Mouse (Mus musculus) hindbrain, postnatal 0 days (tissue): ENCODE results near the gene Nhsl1. TPM values are rescaled to one million over a fixed set of nuclear protein-coding genes. Genes with fewer than 3 reads are reported as not detected.
A peak's percentile ranks its signal among the peaks of the same experiment; 100 is the strongest.

Experiments
- ATAC-seq: fragments of 200-750 bp; cut with Nextera tagmentation; 2 replicates; pipeline ENCODE4 v1.8.0; 2017; ENCODE audit warnings: mild to moderate bottlenecking, moderate TSS enrichment, moderate library complexity
- DNase-seq: peaks from one replicate; pipeline ENCODE4 v3.0.0-alpha.2; 2015; ENCODE audit warnings: low spot score
- H3K27ac ChIP-seq: fragments of 300-500 bp; sonication (generic); 2 replicates; pipeline ENCODE4 v1.5.1; 2014; ENCODE audit warnings: mild to moderate bottlenecking
- H3K27me3 ChIP-seq: fragments of 300-500 bp; sonication (generic); 2 replicates; pipeline ENCODE4 v1.6.1; 2014; ENCODE audit warnings: low read length, mixed read lengths; ENCODE audit not compliant: insufficient read depth
- H3K36me3 ChIP-seq: fragments of 300-500 bp; sonication (generic); 2 replicates; pipeline ENCODE4 v1.6.1; 2014; ENCODE audit warnings: low read length, mixed read lengths; ENCODE audit not compliant: insufficient read depth
- H3K4me1 ChIP-seq: fragments of 300-500 bp; sonication (generic); 2 replicates; pipeline ENCODE4 v1.6.1; 2014; ENCODE audit warnings: antibody characterized with exemption, low read length, mixed read lengths; ENCODE audit not compliant: insufficient read depth
- H3K4me2 ChIP-seq: fragments of 300-500 bp; sonication (generic); 2 replicates; pipeline ENCODE4 v1.6.1; 2014; ENCODE audit warnings: low read depth, mild to moderate bottlenecking, low read length, moderate library complexity, mixed read lengths
- H3K4me3 ChIP-seq: fragments of 300-500 bp; sonication (generic); 2 replicates; pipeline ENCODE4 v1.5.1; 2014; ENCODE audit warnings: low read length
- H3K9ac ChIP-seq: fragments of 300-500 bp; sonication (generic); replicated peaks from 2 replicates; pipeline ENCODE4 v1.6.1; 2014; ENCODE audit warnings: mild to moderate bottlenecking, low read length, moderate library complexity, mixed read lengths
- H3K9me3 ChIP-seq: fragments of 300-500 bp; sonication (generic); 2 replicates; pipeline ENCODE4 v1.6.1; 2016; ENCODE audit warnings: low read length, mixed read lengths
- CTCF ChIP-seq: IDR thresholded peaks from 2 replicates; pipeline ENCODE4 v1.5.1; 2016; ENCODE audit warnings: antibody characterized with exemption, control low read depth, low read depth
- WGBS: fragments of 180-500 bp; shearing (Covaris S2); extraction: QIAGEN DNeasy Blood & Tissue Kit; methylation state at CpG from one replicate; pipeline ENCODE4 v1.1.7; 2014; 5-methylcytosine and 5-hydroxymethylcytosine counted together
- polyA plus RNA-seq: library from polyadenylated mRNA; unstranded; fragments of >200 nt; fragmentation: Nextera tagmentation; extraction: Ambion mirVana; gene quantifications from 2 replicates; pipeline ENCODE4 v1.2.1, GENCODE M21; 2015
- total RNA-seq: library from RNA; depleted of rRNA; stranded (reverse); fragments of >200 nt; gene quantifications from 2 replicates; pipeline ENCODE4 v1.2.3, GENCODE M21; 2014

Nhsl1 gene
- total and polyA plus RNA-seq, 2 experiments from 2014 or later: 11.9 to 29.6 TPM

GRCm38 (mm10) chr10:18491952-18492351 is 173.2 kb downstream of the Nhsl1 start:
- no peaks in the 10 kb centered on the region for H3K9me3 ChIP-seq
- DNase-seq: no peak
- TF ChIP-seq CTCF: no peak
- H3K36me3 ChIP-seq: no peaks in the 10 kb centered on the region
- no peak overlapping the region for H3K4me3 ChIP-seq
- no peaks in the 10 kb centered on the region for H3K27me3 ChIP-seq
- ATAC-seq: no peak
- H3K4me2 ChIP-seq: no peak overlapping the region
- H3K9ac ChIP-seq: no peak overlapping the region
- 81% methylated on average over 4 of the region's 4 CpGs for whole genome bisulfite sequencing
- H3K27ac ChIP-seq: no peak overlapping the region
- H3K4me1 ChIP-seq: no peaks in the 10 kb centered on the region

- TF ChIP-seq CTCF: no peak
- ATAC-seq (no peak), DNase-seq (no peak)
- Histone ChIP-seq H3K4me1 (no peaks in the 10 kb centered on the region), H3K27ac (no peak overlapping the region), H3K4me3 (no peak overlapping the region), H3K4me2 (no peak overlapping the region), H3K36me3 (no peaks in the 10 kb centered on the region), H3K9ac (no peak overlapping the region), H3K27me3 (no peaks in the 10 kb centered on the region), H3K9me3 (no peaks in the 10 kb centered on the region)
- WGBS: 90% methylated on average over 11 of the region's 11 CpGs
Measured at GRCm38 (mm10) chr10:18493010-18493894, 174.5 kb downstream of the Nhsl1 start.

GRCm38 (mm10) chr10:18494249-18494648 is 175.5 kb downstream of the Nhsl1 start:
- Histone ChIP-seq H3K9me3 (no peaks in the 10 kb centered on the region), H3K27me3 (no peaks in the 10 kb centered on the region), H3K9ac (no peak overlapping the region), H3K27ac (0 out of 2 replicates have a peak overlapping the region, but pooled peaks have one; percentile 32), H3K4me3 (no peak overlapping the region), H3K36me3 (no peaks in the 10 kb centered on the region), H3K4me1 (no peaks in the 10 kb centered on the region), H3K4me2 (no peak overlapping the region)
- TF ChIP-seq CTCF: no peak
- DNase-seq (no peak), ATAC-seq (no peak)
- 50% methylated on average over 7 of the region's 7 CpGs for WGBS

GRCm38 (mm10) chr10:18497066-18497465 is 178.3 kb downstream of the Nhsl1 start:
- Histone ChIP-seq H3K9ac (no peak overlapping the region), H3K36me3 (no peaks in the 10 kb centered on the region), H3K27ac (no peak overlapping the region; the same call in 1 of the 2 replicates), H3K9me3 (no peaks in the 10 kb centered on the region), H3K4me1 (no peaks in the 10 kb centered on the region), H3K4me2 (no peak overlapping the region), H3K27me3 (no peaks in the 10 kb centered on the region), H3K4me3 (no peak overlapping the region)
- TF ChIP-seq CTCF: no peak
- ATAC-seq (no peak; the same call in 1 of the 2 replicates), DNase-seq (no peak)
- WGBS: 46% methylated on average over 7 of the region's 7 CpGs

- no peak for TF ChIP-seq CTCF
- H3K9me3 ChIP-seq: no peaks in the 10 kb centered on the region
- no peak overlapping the region for H3K9ac ChIP-seq
- H3K4me1 ChIP-seq: peaks cover 6% of the 10 kb centered on the region
- H3K4me2 ChIP-seq: no peak overlapping the region
- no peak overlapping the region for H3K4me3 ChIP-seq
- DNase-seq (no peak), ATAC-seq (no peak)
- H3K27ac ChIP-seq: no peak overlapping the region
- 56% methylated on average over 3 of the region's 3 CpGs for WGBS
- H3K27me3 ChIP-seq: no peaks in the 10 kb centered on the region
- H3K36me3 ChIP-seq: no peaks in the 10 kb centered on the region
Measured at GRCm38 (mm10) chr10:18501997-18502396, 183.2 kb downstream of the Nhsl1 start.

- ATAC-seq (no peak), DNase-seq (peak; percentile 33)
- Histone ChIP-seq H3K9me3 (no peaks in the 10 kb centered on the region), H3K27ac (peak overlapping the region; percentile 27; the same call in 1 of the 2 replicates), H3K4me2 (no peak overlapping the region), H3K27me3 (no peaks in the 10 kb centered on the region), H3K4me3 (no peak overlapping the region), H3K36me3 (no peaks in the 10 kb centered on the region), H3K9ac (no peak overlapping the region), H3K4me1 (peaks cover 11% of the 10 kb centered on the region)
- TF ChIP-seq CTCF: no peak
- 62% methylated on average over 10 of the region's 10 CpGs for WGBS
Measured at GRCm38 (mm10) chr10:18505690-18506089, 186.9 kb downstream of the Nhsl1 start.

GRCm38 (mm10) chr10:18506501-18506946 is 187.7 kb downstream of the Nhsl1 start:
- no peak for DNase-seq
- peak overlapping the region; percentile 29; the same call in 1 of the 2 replicates for H3K27ac ChIP-seq
- no peaks in the 10 kb centered on the region; the same call in 1 of the 2 replicates for H3K36me3 ChIP-seq
- H3K27me3 ChIP-seq: no peaks in the 10 kb centered on the region
- ATAC-seq: no peak
- TF ChIP-seq CTCF: no peak
- no peak overlapping the region for H3K4me3 ChIP-seq
- peaks cover 11% of the 10 kb centered on the region for H3K4me1 ChIP-seq
- no peaks in the 10 kb centered on the region for H3K9me3 ChIP-seq
- no peak overlapping the region for H3K4me2 ChIP-seq
- no peak overlapping the region for H3K9ac ChIP-seq
- WGBS: 47% methylated on average over 6 of the region's 6 CpGs
